Mouse (Mus musculus): ENCODE results near the gene Mageb18. TPM values are rescaled to one million over a fixed set of nuclear protein-coding genes. Genes with fewer than 3 reads are reported as not detected.

Gene Mageb18
- total and polyA plus RNA-seq, 3 experiments: not detected

GRCm38 (mm10) chrX:92333459-92333858 is 265.9 kb downstream of the Mageb18 start:
- no peak for TF ChIP-seq E2F4 (IDR thresholded peaks at IDR 0.05; ENCODE audit: insufficient replicate concordance, low read depth, low read length)
- TF ChIP-seq USF1 (IDR thresholded peaks at IDR 0.05; ENCODE audit: low read depth, low read length): no peak
- TF ChIP-seq MAZ (IDR thresholded peaks at IDR 0.05; ENCODE audit: low read depth, low read length): no peak
- TF ChIP-seq ELF1 (IDR thresholded peaks at IDR 0.05; ENCODE audit: low read depth, low read length): no peak
- no peak for TF ChIP-seq CHD2 (IDR thresholded peaks at IDR 0.05; ENCODE audit: low read length)
- TF ChIP-seq SIN3A (IDR thresholded peaks at IDR 0.05; ENCODE audit: low read length): no peak
- no peak for TF ChIP-seq PAX5 (IDR thresholded peaks at IDR 0.05; ENCODE audit: low read length)
- no peak for TF ChIP-seq POLR2A (IDR thresholded peaks at IDR 0.05; ENCODE audit: low read depth, low read length)
- no peak for TF ChIP-seq MXI1 (IDR thresholded peaks at IDR 0.05; ENCODE audit: low read depth, low read length)
- TF ChIP-seq JUND (conservative IDR thresholded peaks at IDR 0.05; ENCODE audit: low read depth, low read length): no peak
- TF ChIP-seq MAFK (IDR thresholded peaks at IDR 0.05; ENCODE audit: insufficient replicate concordance, low read length): no peak
- no peak for TF ChIP-seq USF2 (conservative IDR thresholded peaks at IDR 0.05; ENCODE audit: low read depth, low read length)
- no peak for TF ChIP-seq IRF4 (IDR thresholded peaks at IDR 0.05; ENCODE audit: low read depth, low read length)
- no peak for TF ChIP-seq POLR2AphosphoS2 (IDR thresholded peaks at IDR 0.05; ENCODE audit: low read depth, low read length)
- no peak for TF ChIP-seq RAD21 (IDR thresholded peaks at IDR 0.05; ENCODE audit: low read depth, low read length)
- no peak for TF ChIP-seq KAT2A (IDR thresholded peaks at IDR 0.05; ENCODE audit: insufficient replicate concordance, low read length)
- TF ChIP-seq HCFC1 (IDR thresholded peaks at IDR 0.05; ENCODE audit: low read depth, low read length): no peak
- no peak for TF ChIP-seq MEF2A (IDR thresholded peaks at IDR 0.05; ENCODE audit: borderline replicate concordance, low read depth, low read length)
- TF ChIP-seq GABPA (IDR thresholded peaks at IDR 0.05; ENCODE audit: insufficient replicate concordance, low read depth, low read length): no peak
- TF ChIP-seq EP300 (IDR thresholded peaks at IDR 0.05; ENCODE audit: low read length): no peak
- H3K4me3 ChIP-seq (replicated peaks in 1 of 3; ENCODE audit: low read depth in 2 of 3, low read length in 2 of 3, poor library complexity in 1 of 3): no peak overlapping the region
- no peaks in the 10 kb centered on the region for H3K4me1 ChIP-seq (ENCODE audit: control insufficient read depth in 1 of 2, insufficient read depth in 2 of 2)
- no peaks in the 10 kb centered on the region for H3K9me3 ChIP-seq (replicated peaks; ENCODE audit: low read length)
- H3K4me2 ChIP-seq (ENCODE audit: insufficient read depth, low read depth, poor library complexity, severe bottlenecking): no peak overlapping the region
- no peaks in the 10 kb centered on the region for H3K36me3 ChIP-seq (replicated peaks in 1 of 2; ENCODE audit: control insufficient read depth in 1 of 2, insufficient read depth in 1 of 2, low read length in 1 of 2)
- in situ Hi-C loops (cut with MboI; ENCODE audit: low pct_ligation_motif_present, low pct_unique_long_range_greater_than_20kb, low sequenced_read_pairs): no loop called here
- no peak overlapping the region for H3K9ac ChIP-seq (ENCODE audit: insufficient read depth, low read depth)
- no peaks in the 10 kb centered on the region for H3K27me3 ChIP-seq (replicated peaks)
- no peak overlapping the region for H3K27ac ChIP-seq (ENCODE audit: insufficient read depth, low read depth)
- H3K79me2 ChIP-seq (replicated peaks; ENCODE audit: control insufficient read depth, extremely low read depth, insufficient read depth, poor library complexity, severe bottlenecking): no peaks in the 10 kb centered on the region
- DNase-seq (ENCODE audit: extremely low read depth): no peak
- dilution Hi-C loops (cut with MboI; ENCODE audit: extremely low pct_ligation_motif_present, extremely low pct_unique_long_range_greater_than_20kb, low sequenced_read_pairs): no loop called here

- in situ Hi-C loops (cut with MboI; ENCODE audit: low pct_ligation_motif_present, low pct_unique_long_range_greater_than_20kb, low sequenced_read_pairs): no loop called here
- Histone ChIP-seq H3K27me3 (replicated peaks) (no peaks in the 10 kb centered on the region), H3K36me3 (replicated peaks in 1 of 2; ENCODE audit: control insufficient read depth in 1 of 2, insufficient read depth in 1 of 2, low read length in 1 of 2) (no peaks in the 10 kb centered on the region), H3K4me3 (replicated peaks in 1 of 3; ENCODE audit: low read depth in 2 of 3, low read length in 2 of 3, poor library complexity in 1 of 3) (no peak overlapping the region), H3K27ac (ENCODE audit: insufficient read depth, low read depth) (no peak overlapping the region), H3K9ac (ENCODE audit: insufficient read depth, low read depth) (no peak overlapping the region), H3K79me2 (replicated peaks; ENCODE audit: control insufficient read depth, extremely low read depth, insufficient read depth, poor library complexity, severe bottlenecking) (no peaks in the 10 kb centered on the region), H3K9me3 (replicated peaks; ENCODE audit: low read length) (no peaks in the 10 kb centered on the region), H3K4me2 (ENCODE audit: insufficient read depth, low read depth, poor library complexity, severe bottlenecking) (no peak overlapping the region), H3K4me1 (ENCODE audit: control insufficient read depth in 1 of 2, insufficient read depth in 2 of 2) (no peaks in the 10 kb centered on the region)
- TF ChIP-seq NRF1 (IDR thresholded peaks at IDR 0.05; ENCODE audit: low read depth, low read length): no peak
- TF ChIP-seq USF2 (conservative IDR thresholded peaks at IDR 0.05; ENCODE audit: low read depth, low read length): no peak
- TF ChIP-seq SMC3 (IDR thresholded peaks at IDR 0.05; ENCODE audit: low read depth, low read length): no peak
- TF ChIP-seq MYC (IDR thresholded peaks at IDR 0.05; ENCODE audit: low read depth, low read length): no peak
- no peak for TF ChIP-seq CHD1 (IDR thresholded peaks at IDR 0.05; ENCODE audit: low read depth, low read length)
- no peak for TF ChIP-seq HCFC1 (IDR thresholded peaks at IDR 0.05; ENCODE audit: low read depth, low read length)
- TF ChIP-seq TCF12 (IDR thresholded peaks at IDR 0.05; ENCODE audit: low read depth, low read length): no peak
- TF ChIP-seq USF1 (IDR thresholded peaks at IDR 0.05; ENCODE audit: low read depth, low read length): no peak
- no peak for TF ChIP-seq JUN (IDR thresholded peaks at IDR 0.05; ENCODE audit: insufficient read depth, low read depth, low read length)
- TF ChIP-seq ETS1 (conservative IDR thresholded peaks at IDR 0.05; ENCODE audit: low read depth, low read length): no peak
- TF ChIP-seq PAX5 (IDR thresholded peaks at IDR 0.05; ENCODE audit: low read length): no peak
- no peak for TF ChIP-seq ZKSCAN1 (IDR thresholded peaks at IDR 0.05; ENCODE audit: borderline replicate concordance, low read depth, low read length)
- TF ChIP-seq KAT2A (IDR thresholded peaks at IDR 0.05; ENCODE audit: insufficient replicate concordance, low read length): no peak
- TF ChIP-seq UBTF (IDR thresholded peaks at IDR 0.05; ENCODE audit: low read depth, low read length): no peak
- TF ChIP-seq MAZ (IDR thresholded peaks at IDR 0.05; ENCODE audit: low read depth, low read length): no peak
- no peak for TF ChIP-seq SIN3A (IDR thresholded peaks at IDR 0.05; ENCODE audit: low read length)
- no peak for TF ChIP-seq MAX (IDR thresholded peaks at IDR 0.05; ENCODE audit: low read length)
- TF ChIP-seq IRF4 (IDR thresholded peaks at IDR 0.05; ENCODE audit: low read depth, low read length): no peak
- no peak for DNase-seq (ENCODE audit: extremely low read depth)
- dilution Hi-C loops (cut with MboI; ENCODE audit: extremely low pct_ligation_motif_present, extremely low pct_unique_long_range_greater_than_20kb, low sequenced_read_pairs): no loop called here
Observed at GRCm38 (mm10) chrX:92323599-92323998, 275.8 kb downstream of the Mageb18 start.
